23 mouse cellular contexts compared by ENCODE assay signal in the genomic region with DNA sequence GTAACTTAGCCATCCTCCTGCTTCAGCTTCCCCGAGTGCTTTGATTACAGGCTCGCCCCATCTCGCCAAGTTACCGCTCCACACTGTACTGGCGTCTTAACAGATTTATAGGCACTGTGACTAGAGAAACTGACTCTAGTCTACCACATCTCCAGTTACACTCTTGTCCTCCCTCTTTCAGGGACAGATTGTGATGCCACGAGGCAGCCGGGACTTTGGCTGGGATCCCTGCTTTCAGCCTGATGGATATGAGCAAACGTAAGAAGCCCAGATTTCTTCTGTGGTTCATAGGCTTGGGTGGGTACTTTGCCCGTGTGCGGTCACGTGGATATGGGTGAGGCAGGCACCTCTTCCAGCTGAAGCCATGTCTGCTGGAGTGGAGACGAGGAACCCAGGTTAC. TPM values are rescaled to one million over a fixed set of nuclear protein-coding genes. Genes with fewer than 3 reads are reported as not detected.
DNase-seq lines count a peak whose midpoint lies in the region; ATAC-seq and TF ChIP-seq lines count a peak whose summit lies in the region.
"Had no signal": no experiment of that assay in that cellular context is flagged by ENCODE, and none has a peak within 500 bp of the region (broad histone marks: within the 10 kb centered on the region; RNA-seq: fewer than 3 reads in every experiment).

No protein-coding gene starts in this region.

- DNase-seq in layer of hippocampus, adult 2 months (ENCODE audit: low spot score in 2 of 2), result peak; percentile 55 to 77
- no peak for DNase-seq in layer of hippocampus, adult 9-10 months (ENCODE audit: low spot score)
- peak; percentile 49 to 54 for DNase-seq in layer of hippocampus, postnatal 36 days
- no peak for DNase-seq in layer of hippocampus, adult 11-12 months (ENCODE audit: low spot score)
- DNase-seq: adrenal gland, adult 2 months; adrenal gland, postnatal 10 days; adrenal gland, postnatal 25 days; cerebellum, adult 11 months; cerebellum, adult 18-20 months; cerebellum, adult 8-10 months; cerebellum, adult 9-11 months; cerebellum, postnatal 14 days; cerebellum, postnatal 36 days; embryo, embryonic 11 days had no signal

- peak overlapping the region; percentile 23; the same call in 1 of the 2 replicates for H3K27ac ChIP-seq in layer of hippocampus, adult 2 months
- H3K27ac ChIP-seq: embryonic facial prominence, embryonic 13.5 days; embryonic facial prominence, embryonic 15.5 days; forebrain, embryonic 10.5 days; forebrain, embryonic 12.5 days had no signal

- no peak overlapping the region for H3K4me3 ChIP-seq in layer of hippocampus, adult 2 months
- H3K4me3 ChIP-seq: embryonic facial prominence, embryonic 13.5 days; embryonic facial prominence, embryonic 15.5 days; erythroblast, embryonic 14.5 days; forebrain, embryonic 10.5 days; forebrain, embryonic 12.5 days had no signal

- no peak for TF ChIP-seq CTCF in layer of hippocampus, adult 2 months (conservative IDR thresholded peaks at IDR 0.05)

- ATAC-seq in activated CD4-positive, CD25-positive, alpha-beta regulatory T cell, adult 4 months, result no peak
- ATAC-seq: forebrain, embryonic 14.5 days; forebrain, embryonic 16.5 days had no signal

RNA-seq across cellular contexts. Expression of a gene that starts 11.7 kb away (rescaled TPM):
- total RNA-seq in layer of hippocampus, adult 2 months (2021), result 10 to 100 TPM; 36.0 to 36.8 TPM
- total RNA-seq in layer of hippocampus, postnatal 36 days (2021), result 10 to 100 TPM; 34.1 to 39.2 TPM
- 10 to 100 TPM; 42.4 to 47.3 TPM for polyA plus RNA-seq in activated CD4-positive, CD25-positive, alpha-beta regulatory T cell, adult 4 months (2017; shearing (Covaris generic))

RNA-seq across cellular contexts. Expression of a gene that starts 14.7 kb away (rescaled TPM):
- total RNA-seq in layer of hippocampus, adult 2 months (2021), result 10 to 100 TPM; 97.6 to 98.1 TPM
- 10 to 100 TPM; 83.9 to 84.7 TPM for total RNA-seq in layer of hippocampus, postnatal 36 days (2021)
- 100 to 1,000 TPM; 120 to 135 TPM for polyA plus RNA-seq in activated CD4-positive, CD25-positive, alpha-beta regulatory T cell, adult 4 months (2017; shearing (Covaris generic))

RNA-seq across cellular contexts. Expression of a gene that starts 18.2 kb away (rescaled TPM):
- under 1 TPM; 0.61 to 0.66 TPM for total RNA-seq in layer of hippocampus, adult 2 months (2021)
- under 1 TPM; 0.56 to 0.85 TPM for total RNA-seq in layer of hippocampus, postnatal 36 days (2021)
- polyA plus RNA-seq in activated CD4-positive, CD25-positive, alpha-beta regulatory T cell, adult 4 months (2017; shearing (Covaris generic)), result under 1 TPM in 1 of 2 experiments, not detected in 1; 0.33 TPM
- total RNA-seq: common myeloid progenitor, adult 5-6 weeks had no signal
- polyA plus RNA-seq: erythroblast, embryonic 14.5 days had no signal

RNA-seq across cellular contexts. Expression of a gene that starts 36.6 kb away (rescaled TPM):
- total RNA-seq in layer of hippocampus, adult 2 months (2021), result 100 to 1,000 TPM; 185 to 196 TPM
- 100 to 1,000 TPM; 172 to 184 TPM for total RNA-seq in layer of hippocampus, postnatal 36 days (2021)
- polyA plus RNA-seq in activated CD4-positive, CD25-positive, alpha-beta regulatory T cell, adult 4 months (2017; shearing (Covaris generic)), result under 1 TPM in 1 of 2 experiments, not detected in 1; 0.15 TPM

RNA-seq across cellular contexts. Expression of a gene that starts 49.3 kb away (rescaled TPM):
- total RNA-seq in layer of hippocampus, adult 2 months (2021), result 10 to 100 TPM; 11.0 to 11.7 TPM
- 10 to 100 TPM in 1 of 2 experiments, 1 to 10 TPM in 1; 9.7 to 10.6 TPM for total RNA-seq in layer of hippocampus, postnatal 36 days (2021)
- 1 to 10 TPM; 8.4 to 9.0 TPM for polyA plus RNA-seq in activated CD4-positive, CD25-positive, alpha-beta regulatory T cell, adult 4 months (2017; shearing (Covaris generic))

Comparison
In these comparisons a context has a peak if more than half of its experiments do, and no peak if none do; other contexts are left out.
1. DNase-seq: peak in layer of hippocampus, adult 2 months (2 of 2) and layer of hippocampus, postnatal 36 days (2 of 2); none in layer of hippocampus, adult 9-10 months (single experiment) and layer of hippocampus, adult 11-12 months (single experiment).